Mouse (Mus musculus) heart, embryonic 11.5 days (tissue): ENCODE data around the gene Lamtor5. TPM values are rescaled to one million over a fixed set of nuclear protein-coding genes. Genes with fewer than 3 reads are reported as not detected.

Experiments used
- ATAC-seq: fragments of 200-750 bp; cut with Nextera tagmentation; replicated peaks from 2 replicates; pipeline ENCODE4 v1.8.0; 2017; ENCODE audit warnings: moderate library complexity; ENCODE audit not compliant: insufficient number of reproducible peaks, low FRiP score, low TSS enrichment
- H3K27ac ChIP-seq: fragments of 300-500 bp; sonication (generic); 2 replicates; pipeline ENCODE4 v1.5.1; 2014; ENCODE audit warnings: mild to moderate bottlenecking, low read depth, low read length
- H3K27me3 ChIP-seq: fragments of 300-500 bp; sonication (generic); 2 replicates; pipeline ENCODE4 v1.6.1; 2014; ENCODE audit warnings: mild to moderate bottlenecking, low read length, mixed read lengths; ENCODE audit not compliant: control insufficient read depth, insufficient read depth
- H3K36me3 ChIP-seq: fragments of 300-500 bp; sonication (generic); 2 replicates; pipeline ENCODE4 v1.6.1; 2014; ENCODE audit warnings: mild to moderate bottlenecking, low read length, moderate library complexity, mixed read lengths; ENCODE audit not compliant: control insufficient read depth, insufficient read depth
- H3K4me1 ChIP-seq: fragments of 300-500 bp; sonication (generic); 2 replicates; pipeline ENCODE4 v1.6.1; 2014; ENCODE audit warnings: low read length; ENCODE audit not compliant: control insufficient read depth, insufficient read depth
- H3K4me2 ChIP-seq: fragments of 300-500 bp; sonication (generic); 2 replicates; pipeline ENCODE4 v1.6.1; 2014; ENCODE audit warnings: mild to moderate bottlenecking, moderate library complexity
- H3K4me3 ChIP-seq: fragments of 300-500 bp; sonication (generic); 2 replicates; pipeline ENCODE4 v1.5.1; 2014; ENCODE audit warnings: low read depth, low read length
- H3K9ac ChIP-seq: fragments of 300-500 bp; sonication (generic); 2 replicates; pipeline ENCODE4 v1.6.1; 2014; ENCODE audit warnings: mild to moderate bottlenecking, low read depth, low read length, moderate library complexity
- H3K9me3 ChIP-seq: fragments of 300-500 bp; sonication (generic); replicated peaks from 2 replicates; pipeline ENCODE4 v1.6.1; 2016; ENCODE audit warnings: low read length; ENCODE audit not compliant: control insufficient read depth
- WGBS: fragments of 180-500 bp; shearing (Covaris S2); extraction: QIAGEN DNeasy Blood & Tissue Kit; methylation state at CpG from one replicate; pipeline ENCODE4 v1.1.7; 2014; ENCODE audit not compliant: insufficient replicate concordance; 5-methylcytosine and 5-hydroxymethylcytosine counted together
- polyA plus RNA-seq: library from polyadenylated mRNA; unstranded; fragments of >200 nt; fragmentation: Nextera tagmentation; extraction: Ambion mirVana; gene quantifications from 2 replicates; pipeline ENCODE4 v1.2.1, GENCODE M21; 2014

The Lamtor5 gene
- polyA plus RNA-seq, result 153 and 156 TPM in 2 replicates

- Histone ChIP-seq H3K4me3 (peak within 1 kb of the TSS; percentile 92), H3K9me3 (no peaks in the 10 kb centered on the region), H3K9ac (peak within 1 kb of the TSS; percentile 87), H3K27me3 (0 out of 2 replicates have a peak, but pooled peaks cover 3% of the 10 kb centered on the region), H3K27ac (no peak within 1 kb of the TSS), H3K4me1 (peaks cover 6% of the 10 kb centered on the region; the same call in 1 of the 2 replicates), H3K4me2 (peak within 1 kb of the TSS; percentile 60), H3K36me3 (peaks cover 8% of the 10 kb centered on the region)
- WGBS, result 4% methylated on average over 43 of the region's 43 CpGs
- peak; percentile 82 for ATAC-seq
These were observed at the start of gene Lamtor5 for GRCm38 (mm10) chr3:107278479-107279269. Gene Lamtor5 (plus strand): TSS chr3:107278858.

- Histone ChIP-seq H3K4me3 (no peak overlapping the region), H3K9me3 (no peaks in the 10 kb centered on the region), H3K27me3 (0 out of 2 replicates have a peak, but pooled peaks cover 6% of the 10 kb centered on the region), H3K36me3 (no peaks in the 10 kb centered on the region), H3K4me2 (no peak overlapping the region), H3K9ac (no peak overlapping the region), H3K27ac (no peak overlapping the region), H3K4me1 (no peaks in the 10 kb centered on the region)
- no peak for ATAC-seq
- 75% methylated on average over 5 of the region's 5 CpGs for WGBS
These were observed 49.4 kb upstream of the Lamtor5 start for GRCm38 (mm10) chr3:107229221-107229620.

- Histone ChIP-seq H3K27me3 (0 out of 2 replicates have a peak, but pooled peaks cover 6% of the 10 kb centered on the region), H3K4me1 (no peaks in the 10 kb centered on the region), H3K4me2 (no peak overlapping the region), H3K4me3 (no peak overlapping the region), H3K9ac (no peak overlapping the region), H3K9me3 (no peaks in the 10 kb centered on the region), H3K36me3 (no peaks in the 10 kb centered on the region), H3K27ac (no peak overlapping the region)
- WGBS, result 37% methylated on average over 5 of the region's 5 CpGs
- ATAC-seq, result no peak; the same call in 1 of the 2 replicates
These were observed 48.8 kb upstream of the Lamtor5 start for GRCm38 (mm10) chr3:107229822-107230221.

- Histone ChIP-seq H3K4me2 (no peak within 1 kb of the TSS), H3K36me3 (no peaks in the 10 kb centered on the region), H3K4me3 (no peak within 1 kb of the TSS), H3K9ac (no peak within 1 kb of the TSS), H3K9me3 (no peaks in the 10 kb centered on the region), H3K27me3 (0 out of 2 replicates have a peak, but pooled peaks cover 6% of the 10 kb centered on the region), H3K4me1 (no peaks in the 10 kb centered on the region), H3K27ac (no peak within 1 kb of the TSS)
- no peak for ATAC-seq
- 27% methylated on average over 1 of the region's 1 CpGs for WGBS
These were observed 48.1 kb upstream of the Lamtor5 start, which contains the start of gene A630076J17Rik for GRCm38 (mm10) chr3:107230527-107230926. Gene A630076J17Rik (plus strand): TSS chr3:107230614.

- no peak overlapping the region for H3K4me3 ChIP-seq
- 54% methylated on average over 4 of the region's 4 CpGs for WGBS
- no peak overlapping the region for H3K27ac ChIP-seq
- no peaks in the 10 kb centered on the region for H3K36me3 ChIP-seq
- 0 out of 2 replicates have a peak, but pooled peaks cover 6% of the 10 kb centered on the region for H3K27me3 ChIP-seq
- H3K4me2 ChIP-seq, result no peak overlapping the region
- no peak overlapping the region for H3K9ac ChIP-seq
- H3K4me1 ChIP-seq, result no peaks in the 10 kb centered on the region
- no peaks in the 10 kb centered on the region for H3K9me3 ChIP-seq
- no peak for ATAC-seq
These were observed 47.5 kb upstream of the Lamtor5 start for GRCm38 (mm10) chr3:107231202-107231601.

- Histone ChIP-seq H3K9me3 (no peaks in the 10 kb centered on the region), H3K4me3 (no peak overlapping the region), H3K9ac (no peak overlapping the region), H3K36me3 (no peaks in the 10 kb centered on the region), H3K27me3 (0 out of 2 replicates have a peak, but pooled peaks cover 6% of the 10 kb centered on the region), H3K4me1 (no peaks in the 10 kb centered on the region), H3K27ac (no peak overlapping the region), H3K4me2 (no peak overlapping the region)
- no peak for ATAC-seq
- WGBS, result 12% methylated on average over 11 of the region's 11 CpGs
These were observed 45.3 kb upstream of the Lamtor5 start for GRCm38 (mm10) chr3:107233351-107233813.

- Histone ChIP-seq H3K4me1 (no peaks in the 10 kb centered on the region), H3K36me3 (no peaks in the 10 kb centered on the region), H3K9ac (no peak overlapping the region), H3K4me2 (no peak overlapping the region), H3K4me3 (no peak overlapping the region), H3K9me3 (no peaks in the 10 kb centered on the region), H3K27me3 (0 out of 2 replicates have a peak, but pooled peaks cover 6% of the 10 kb centered on the region), H3K27ac (no peak overlapping the region)
- WGBS, result 26% methylated on average over 2 of the region's 2 CpGs
- ATAC-seq, result no peak
These were observed 44.7 kb upstream of the Lamtor5 start for GRCm38 (mm10) chr3:107233945-107234344.

- Histone ChIP-seq H3K27me3 (0 out of 2 replicates have a peak, but pooled peaks cover 1% of the 10 kb centered on the region), H3K4me3 (no peak overlapping the region), H3K9me3 (no peaks in the 10 kb centered on the region), H3K27ac (no peak overlapping the region), H3K9ac (no peak overlapping the region), H3K4me2 (no peak overlapping the region), H3K4me1 (no peaks in the 10 kb centered on the region), H3K36me3 (no peaks in the 10 kb centered on the region)
- WGBS, result 45% methylated on average over 2 of the region's 2 CpGs
- no peak for ATAC-seq
These were observed 40.6 kb upstream of the Lamtor5 start for GRCm38 (mm10) chr3:107238051-107238450.
